In genomic region chr7:43671809-43672580, GRCm38 (mm10) we compare ENCODE assay signal across 8 mouse cellular contexts. TPM values are rescaled to one million over a fixed set of nuclear protein-coding genes. Genes with fewer than 3 reads are reported as not detected.
DNase-seq lines count a peak whose midpoint lies in the region; ATAC-seq and TF ChIP-seq lines count a peak whose summit lies in the region.

Gene Ctu1 (plus strand): TSS chr7:43672016.

- H3K27ac ChIP-seq in MEL (ENCODE audit: control insufficient read depth, low read depth, low read length), result peak within 1 kb of the TSS; percentile 67
- no peak within 1 kb of the TSS for H3K27ac ChIP-seq in cerebellum, adult 2 months (ENCODE audit: insufficient read depth, low read length)
- H3K27ac ChIP-seq in forebrain, postnatal 0 days (ENCODE audit: low read depth, low read length), result peak within 1 kb of the TSS; percentile 55
- peak within 1 kb of the TSS; percentile 49 for H3K27ac ChIP-seq in lung, embryonic 15.5 days

- peak in 1 of 2 experiments; percentile 86; a peak in 2 of 4 replicates for TF ChIP-seq POLR2A in MEL (IDR thresholded peaks at IDR 0.05; ENCODE audit: control insufficient read depth in 1 of 2, insufficient read depth in 1 of 2, low read depth in 1 of 2, low read length in 2 of 2, poor library complexity in 1 of 2)
- TF ChIP-seq POLR2A in cerebellum, adult 2 months (IDR thresholded peaks at IDR 0.05; ENCODE audit: borderline replicate concordance, insufficient read depth, low read length), result peak; percentile 50; the same call in 1 of the 2 replicates

- peak; percentile 95 for DNase-seq in MEL (ENCODE audit: low read depth, low spot score)
- peak; percentile 87 to 94 for DNase-seq in cerebellum, adult 2 months
- DNase-seq in forebrain, postnatal 0 days, result peak; percentile 94
- peak; percentile 92 for DNase-seq in heart, postnatal 4 days
- DNase-seq in layer of hippocampus, adult 8-10 months (ENCODE audit: low spot score in 2 of 2), result peak; percentile 93 to 95
- peak; percentile 93 for DNase-seq in ovary, adult 18-20 months (ENCODE audit: low spot score)
- DNase-seq in thymus, postnatal 0 days (ENCODE audit: low spot score), result peak; percentile 92

- peaks cover 0 to 2% of the 10 kb centered on the region in 2 experiments; a peak in 1 of 4 replicates for H3K36me3 ChIP-seq in MEL (ENCODE audit: control insufficient read depth in 1 of 2, insufficient read depth in 2 of 2, low read length in 2 of 2)
- peaks cover 23% of the 10 kb centered on the region for H3K36me3 ChIP-seq in forebrain, postnatal 0 days (ENCODE audit: insufficient read depth)
- peaks cover 21% of the 10 kb centered on the region for H3K36me3 ChIP-seq in lung, embryonic 15.5 days

- no peaks in the 10 kb centered on the region for H3K9me3 ChIP-seq in MEL (replicated peaks; ENCODE audit: insufficient read depth, low read length)
- no peaks in the 10 kb centered on the region for H3K9me3 ChIP-seq in forebrain, postnatal 0 days (ENCODE audit: low read length)
- no peaks in the 10 kb centered on the region for H3K9me3 ChIP-seq in lung, embryonic 15.5 days

- peaks cover 0 to 5% of the 10 kb centered on the region in 2 experiments; a peak in 1 of 4 replicates for H3K4me1 ChIP-seq in MEL (ENCODE audit: control insufficient read depth in 1 of 2, insufficient read depth in 2 of 2, low read length in 2 of 2)
- H3K4me1 ChIP-seq in cerebellum, adult 2 months (ENCODE audit: control insufficient read depth, insufficient read depth, low read length), result peaks cover 6% of the 10 kb centered on the region; the same call in 1 of the 2 replicates
- peaks cover 6% of the 10 kb centered on the region for H3K4me1 ChIP-seq in forebrain, postnatal 0 days (ENCODE audit: insufficient read depth)
- peaks cover 8% of the 10 kb centered on the region for H3K4me1 ChIP-seq in lung, embryonic 15.5 days

- peak within 1 kb of the TSS; percentile 75 for H3K4me2 ChIP-seq in forebrain, postnatal 0 days (ENCODE audit: low read depth)
- H3K4me2 ChIP-seq in lung, embryonic 15.5 days, result peak within 1 kb of the TSS; percentile 79

- no peak for TF ChIP-seq CTCF in MEL (IDR thresholded peaks at IDR 0.05 in 2 of 3, conservative IDR thresholded peaks at IDR 0.05 in 1 of 3; ENCODE audit: control insufficient read depth in 1 of 3, insufficient read depth in 1 of 3, low read depth in 2 of 3, low read length in 3 of 3, poor library complexity in 1 of 3, severe bottlenecking in 1 of 3)
- TF ChIP-seq CTCF in cerebellum, adult 2 months (IDR thresholded peaks at IDR 0.05; ENCODE audit: borderline replicate concordance, insufficient read depth, low read depth, low read length), result no peak
- no peak for TF ChIP-seq CTCF in forebrain, postnatal 0 days (IDR thresholded peaks at IDR 0.05; ENCODE audit: low read depth)

- under 1% methylated on average over 26 of the region's 26 CpGs for WGBS in cerebellum, adult 2 months
- WGBS in forebrain, postnatal 0 days, result under 1% methylated on average over 26 of the region's 26 CpGs
- under 1% methylated on average over 26 of the region's 26 CpGs for whole genome bisulfite sequencing in lung, embryonic 15.5 days

- TF ChIP-seq RAD21 in MEL (IDR thresholded peaks at IDR 0.05; ENCODE audit: low read depth, low read length), result no peak

- peak in 1 of 2 experiments; percentile 15; a peak in 1 of 4 replicates for TF ChIP-seq EP300 in MEL (IDR thresholded peaks at IDR 0.05; ENCODE audit: low read depth in 1 of 2, low read length in 2 of 2)

- peak within 1 kb of the TSS; percentile 85 for H3K9ac ChIP-seq in MEL (ENCODE audit: control insufficient read depth, low read depth, low read length, poor library complexity, severe bottlenecking)
- H3K9ac ChIP-seq in forebrain, postnatal 0 days, result peak within 1 kb of the TSS; percentile 73
- H3K9ac ChIP-seq in lung, embryonic 15.5 days, result peak within 1 kb of the TSS; percentile 68

- H3K4me3 ChIP-seq in MEL (ENCODE audit: control insufficient read depth in 1 of 2, insufficient read depth in 1 of 2, low read depth in 2 of 2, low read length in 2 of 2), result peak within 1 kb of the TSS; percentile 60 to 90
- H3K4me3 ChIP-seq in cerebellum, adult 2 months (replicated peaks; ENCODE audit: insufficient read depth, low read depth, low read length), result peak within 1 kb of the TSS; percentile 79
- peak within 1 kb of the TSS; percentile 77 for H3K4me3 ChIP-seq in forebrain, postnatal 0 days (ENCODE audit: low read depth, low read length)
- peak within 1 kb of the TSS; percentile 65 for H3K4me3 ChIP-seq in lung, embryonic 15.5 days

- ATAC-seq in forebrain, postnatal 0 days, result peak; percentile 98
- ATAC-seq in lung, embryonic 15.5 days (ENCODE audit: borderline replicate concordance, extremely low read depth, low FRiP score, low TSS enrichment), result peak; percentile 96

- H3K27me3 ChIP-seq in MEL (ENCODE audit: control insufficient read depth in 1 of 2, insufficient read depth in 2 of 2, low read length in 2 of 2), result no peaks in the 10 kb centered on the region
- no peaks in the 10 kb centered on the region for H3K27me3 ChIP-seq in cerebellum, adult 2 months (ENCODE audit: control insufficient read depth, insufficient read depth, low read length)
- H3K27me3 ChIP-seq in forebrain, postnatal 0 days (ENCODE audit: insufficient read depth, low read length), result no peaks in the 10 kb centered on the region
- no peaks in the 10 kb centered on the region for H3K27me3 ChIP-seq in lung, embryonic 15.5 days

- peaks cover 18% of the 10 kb centered on the region for H3K79me2 ChIP-seq in MEL (ENCODE audit: control insufficient read depth, insufficient read depth, low read length, poor library complexity)

TF ChIP-seq in MEL, 35 proteins besides CTCF, POLR2A, EP300 and RAD21:
- TF ChIP-seq JUND (IDR thresholded peaks at IDR 0.05; ENCODE audit: low read depth, low read length), result no peak
- TF ChIP-seq KAT2A (conservative IDR thresholded peaks at IDR 0.05; ENCODE audit: low read depth, low read length), result peak; percentile 99
- peak; percentile 95 for TF ChIP-seq MYC (IDR thresholded peaks at IDR 0.05; ENCODE audit: low read depth, low read length)
- TF ChIP-seq TBP (IDR thresholded peaks at IDR 0.05; ENCODE audit: low read depth, low read length), result peak; percentile 86
- TF ChIP-seq E2F4 (IDR thresholded peaks at IDR 0.05; ENCODE audit: borderline replicate concordance, low read depth, low read length), result peak; percentile 25; the same call in 1 of the 2 replicates
- TF ChIP-seq MAZ (IDR thresholded peaks at IDR 0.05; ENCODE audit: low read depth, low read length), result peak; percentile 63; the same call in 1 of the 2 replicates
- TF ChIP-seq MYB (IDR thresholded peaks at IDR 0.05; ENCODE audit: low read depth, low read length), result no peak
- no peak for TF ChIP-seq USF2 (IDR thresholded peaks at IDR 0.05; ENCODE audit: borderline replicate concordance in 1 of 2, insufficient read depth in 1 of 2, low read depth in 1 of 2, low read length in 2 of 2)
- no peak; the same call in 1 of the 2 replicates for TF ChIP-seq TCF12 (IDR thresholded peaks at IDR 0.05; ENCODE audit: low read depth, low read length)
- TF ChIP-seq MXI1 (IDR thresholded peaks at IDR 0.05; ENCODE audit: low read depth, low read length), result peak; percentile 93
- peak; percentile 67; the same call in 1 of the 2 replicates for TF ChIP-seq POLR2AphosphoS2 (IDR thresholded peaks at IDR 0.05; ENCODE audit: low read length)
- TF ChIP-seq ELF1 (IDR thresholded peaks at IDR 0.05; ENCODE audit: low read depth, low read length), result peak; percentile 92
- no peak for TF ChIP-seq UBTF (IDR thresholded peaks at IDR 0.05; ENCODE audit: borderline replicate concordance, insufficient read depth, low read depth, low read length)
- TF ChIP-seq MEF2A (IDR thresholded peaks at IDR 0.05; ENCODE audit: extremely low read depth, insufficient replicate concordance, low read depth, low read length, poor library complexity, severe bottlenecking), result no peak
- peak; percentile 61; the same call in 1 of the 2 replicates for TF ChIP-seq ZMIZ1 (IDR thresholded peaks at IDR 0.05; ENCODE audit: low read depth, low read length)
- TF ChIP-seq NRF1 (IDR thresholded peaks at IDR 0.05; ENCODE audit: insufficient read depth, low read depth, low read length, poor library complexity, severe bottlenecking), result peak; percentile 44; the same call in 1 of the 2 replicates
- no peak; the same call in 1 of the 2 replicates for TF ChIP-seq ETS1 (IDR thresholded peaks at IDR 0.05; ENCODE audit: low read depth, low read length)
- TF ChIP-seq GABPA (IDR thresholded peaks at IDR 0.05; ENCODE audit: low read depth, low read length), result no peak; the same call in 1 of the 2 replicates
- no peak for TF ChIP-seq GATA1 (IDR thresholded peaks at IDR 0.05; ENCODE audit: low read depth, low read length)
- TF ChIP-seq NELFE (IDR thresholded peaks at IDR 0.05; ENCODE audit: low read depth, low read length), result peak; percentile 75
- TF ChIP-seq SIN3A (IDR thresholded peaks at IDR 0.05; ENCODE audit: low read length), result peak; percentile 94
- no peak for TF ChIP-seq POLR2AphosphoS5 (IDR thresholded peaks at IDR 0.05; ENCODE audit: borderline replicate concordance, low read depth, low read length)
- TF ChIP-seq ZC3H11A (IDR thresholded peaks at IDR 0.05; ENCODE audit: low read depth, low read length), result no peak
- TF ChIP-seq RCOR1 (IDR thresholded peaks at IDR 0.05; ENCODE audit: low read depth, low read length), result no peak
- peak; percentile 75; the same call in 1 of the 2 replicates for TF ChIP-seq MAX (IDR thresholded peaks at IDR 0.05; ENCODE audit: low read length)
- no peak for TF ChIP-seq ZKSCAN1 (IDR thresholded peaks at IDR 0.05; ENCODE audit: low read depth, low read length)
- no peak for TF ChIP-seq TAL1 (IDR thresholded peaks at IDR 0.05; ENCODE audit: low read length)
- TF ChIP-seq HCFC1 (IDR thresholded peaks at IDR 0.05; ENCODE audit: low read depth, low read length), result peak; percentile 99
TF ChIP-seq in MEL: peak in this region for 14.

RNA-seq across cellular contexts. Expression of gene Ctu1, which starts in this region (rescaled TPM):
- total RNA-seq in MEL (2012; rRNA removed), result 12.4 and 17.2 TPM in 2 replicates
- polyA plus RNA-seq in MEL (2012; ENCODE audit: insufficient read depth in 1 of 2, insufficient read length in 2 of 2, low read depth in 1 of 2, low replicate concordance in 2 of 2, missing spikeins in 1 of 2), result 10 to 100 TPM in 1 of 2 experiments, not detected in 1; 15.6 TPM
- 9.2 and 10.0 TPM in 2 replicates for polyA plus RNA-seq in cerebellum, adult 2 months (2012; rRNA removed)
- 36.9 and 40.3 TPM in 2 replicates for total RNA-seq in forebrain, postnatal 0 days (2014; rRNA removed)
- polyA plus RNA-seq in forebrain, postnatal 0 days (2015; fragmentation: Nextera tagmentation; extraction: Ambion mirVana), result 22.5 and 22.9 TPM in 2 replicates
- total RNA-seq in heart, postnatal 4 days (2021), result 1 to 10 TPM; 4.7 to 5.6 TPM
- 10 to 100 TPM in 1 of 4 experiments, 1 to 10 TPM in 3; 7.5 to 12.3 (median 9.8) TPM for total RNA-seq in layer of hippocampus, adult 8-10 months (2022)
- 13.9 and 14.2 TPM in 2 replicates for polyA plus RNA-seq in lung, embryonic 15.5 days (2015; fragmentation: Nextera tagmentation; extraction: Ambion mirVana)
- polyA plus RNA-seq in thymus, postnatal 0 days (2015; fragmentation: Nextera tagmentation; extraction: Ambion mirVana), result 11.7 and 12.9 TPM in 2 replicates
